Mouse (Mus musculus) heart, postnatal 4 days (tissue): ENCODE measurements around the gene C1qtnf1. TPM values are rescaled to one million over a fixed set of nuclear protein-coding genes. Genes with fewer than 3 reads are reported as not detected.

Source experiments
- DNase-seq: peaks from one replicate; pipeline ENCODE4 v3.0.0; 2021
- total RNA-seq, 2 experiments: library from RNA; stranded (reverse); gene quantifications; 2 replicates each; pipeline ENCODE4 v1.2.3; 2021

C1qtnf1 gene
- total RNA-seq, 2 experiments from 2014 or later = 21.2 to 25.1 TPM

DNA sequence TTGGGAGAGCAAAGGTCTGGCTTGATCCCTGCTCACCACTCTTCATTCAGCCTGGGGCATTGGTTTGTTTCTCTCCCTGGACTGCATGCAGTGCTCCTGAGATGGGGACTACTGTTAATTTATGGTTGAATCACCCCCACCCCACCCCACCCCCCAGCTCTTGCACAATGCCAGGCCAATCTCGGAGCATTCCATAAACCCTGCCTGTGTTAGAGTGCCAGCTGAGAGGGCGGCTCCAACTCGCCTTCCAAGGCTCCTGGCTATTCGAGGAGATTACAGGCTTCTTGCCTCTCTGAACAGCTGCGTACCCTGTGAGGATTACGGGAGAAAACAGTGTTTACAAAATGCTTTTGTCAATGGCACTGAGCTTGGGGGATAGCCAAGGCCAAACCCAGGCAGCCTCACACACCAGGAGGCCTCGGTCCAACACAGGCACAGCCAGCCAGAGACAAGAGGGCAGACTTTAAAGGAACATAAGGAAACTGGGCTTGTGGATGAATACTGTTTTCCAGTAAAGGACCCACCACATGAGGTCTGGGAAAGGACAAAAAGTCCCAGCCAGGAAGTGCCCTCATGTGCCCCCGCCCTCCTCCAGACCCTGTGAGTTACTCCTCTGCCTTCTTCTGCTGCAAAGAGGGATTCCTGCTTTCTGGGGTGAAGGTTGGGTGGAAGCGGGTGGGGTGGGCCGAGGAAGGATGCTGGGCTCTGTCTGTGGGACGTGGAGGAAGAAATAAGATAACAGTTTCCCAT, 10.8 kb downstream of the C1qtnf1 start:
- no peak for DNase-seq

DNA sequence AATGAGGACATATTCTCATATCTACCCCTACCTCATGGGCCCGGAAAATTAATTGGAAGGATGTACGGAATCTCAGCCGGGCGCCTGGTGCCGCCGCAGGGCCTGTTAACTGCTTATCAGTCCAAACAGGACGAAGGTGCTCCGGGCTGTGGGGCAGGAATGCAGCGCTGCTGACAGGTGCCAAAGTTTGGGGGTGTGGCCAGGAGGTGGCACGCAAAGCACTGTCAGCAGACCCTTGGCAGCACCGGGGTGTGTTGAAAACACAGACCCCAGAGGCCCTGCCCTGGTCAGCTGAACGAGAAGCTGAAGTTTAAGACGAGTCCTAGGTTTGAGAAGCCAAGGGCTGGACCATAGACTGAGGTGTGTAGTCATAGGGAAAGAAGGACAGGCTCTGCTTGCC, 14.7 kb downstream of the C1qtnf1 start:
- DNase-seq = no peak

DNA sequence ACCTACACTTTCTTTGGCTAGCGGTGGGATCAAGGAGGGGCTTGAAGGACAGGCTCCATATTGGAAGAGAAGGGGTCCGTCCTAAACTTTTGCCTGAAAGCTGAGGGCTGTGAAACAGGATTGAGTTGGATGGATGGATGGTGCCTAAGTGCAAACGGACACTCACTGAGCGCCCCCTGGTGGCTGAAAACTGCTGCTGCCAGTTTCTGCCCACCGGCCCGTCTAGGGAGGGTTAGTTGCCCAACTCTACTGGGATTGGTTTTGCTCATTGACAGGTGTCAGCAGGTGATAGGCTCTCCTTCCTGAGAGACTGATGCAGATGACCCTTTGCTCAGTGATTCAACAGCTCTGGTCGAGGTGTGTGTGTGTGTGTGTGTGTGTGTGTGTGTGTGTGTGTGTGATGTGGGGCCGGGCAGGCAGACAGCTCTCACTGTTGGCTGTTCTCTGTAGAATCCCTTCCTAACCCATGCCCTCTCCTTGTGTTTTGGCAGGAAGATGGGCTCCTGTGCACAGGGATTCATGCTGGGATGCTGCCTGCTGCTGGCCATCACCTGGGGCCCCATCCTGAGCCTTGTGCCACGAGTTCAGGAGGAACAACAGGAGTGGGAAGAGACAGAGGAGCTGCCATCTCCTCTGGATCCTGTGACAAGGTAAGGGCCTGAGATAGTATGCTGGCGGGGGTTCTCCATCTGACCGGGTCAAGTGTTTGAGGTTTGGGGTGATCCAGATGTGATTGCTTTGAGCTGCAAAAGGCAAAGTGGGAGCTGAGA, 15.4 kb downstream of the C1qtnf1 start:
- DNase-seq = peak; percentile 89

DNA sequence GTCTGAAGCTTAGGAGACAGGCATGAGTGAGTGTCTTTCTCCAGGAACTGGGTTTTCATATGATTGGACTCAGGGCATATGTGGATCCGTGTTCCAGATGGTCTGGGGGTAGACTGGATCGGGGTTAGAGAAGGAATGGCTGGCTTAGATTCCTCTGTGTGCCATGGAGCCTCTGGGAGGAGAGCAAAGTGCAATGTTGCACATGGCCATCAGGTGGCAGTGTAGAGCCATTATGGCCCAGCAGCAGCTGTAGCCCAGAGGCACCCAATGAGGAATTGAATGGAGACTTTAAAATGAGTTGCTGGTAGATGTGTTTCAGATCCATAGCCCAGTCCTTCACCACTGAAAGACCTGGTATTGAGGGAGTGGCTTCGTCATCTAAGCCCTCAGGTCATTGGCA, 17.8 kb downstream of the C1qtnf1 start:
- peak; percentile 84 for DNase-seq

DNA sequence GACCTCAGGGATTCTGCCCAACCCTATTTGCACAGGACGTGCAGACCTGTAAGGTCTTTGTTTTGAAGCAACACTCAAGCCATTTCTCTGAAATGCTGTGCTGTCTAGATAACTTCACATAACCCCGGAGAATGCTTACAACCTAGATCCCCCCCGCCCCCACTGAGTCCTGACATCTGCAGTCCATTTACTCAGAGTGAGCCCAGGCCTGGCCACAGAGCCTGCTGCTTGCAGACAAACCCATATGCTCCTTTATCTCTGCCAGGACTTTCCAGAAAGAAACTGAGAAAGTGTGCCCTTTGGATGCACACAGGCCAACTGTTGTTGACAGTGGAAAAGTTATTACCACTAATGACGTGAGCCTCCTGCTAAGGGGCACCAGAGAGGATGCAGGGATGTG, 19.3 kb downstream of the C1qtnf1 start:
- no peak for DNase-seq

DNA sequence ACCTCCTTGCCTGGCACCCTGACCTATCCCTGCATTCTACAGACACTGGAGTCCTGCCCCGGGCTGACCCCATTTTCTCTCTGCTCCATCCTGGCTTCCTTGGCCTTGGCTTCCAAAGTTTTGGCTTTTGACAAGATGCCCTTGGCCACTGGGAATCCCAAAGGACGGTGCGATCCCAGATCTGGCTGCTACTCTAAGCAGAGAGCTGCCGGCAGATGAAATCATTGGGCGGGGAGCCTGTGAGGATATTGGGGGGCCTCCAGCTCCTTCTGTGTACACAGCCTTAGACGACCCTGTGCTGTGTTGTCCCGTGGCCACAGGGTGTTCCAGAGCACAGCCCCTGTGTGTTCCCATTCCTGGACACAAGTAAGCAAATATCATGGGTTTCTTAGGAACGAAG, 20.4 kb downstream of the C1qtnf1 start:
- DNase-seq = peak; percentile 55

DNA sequence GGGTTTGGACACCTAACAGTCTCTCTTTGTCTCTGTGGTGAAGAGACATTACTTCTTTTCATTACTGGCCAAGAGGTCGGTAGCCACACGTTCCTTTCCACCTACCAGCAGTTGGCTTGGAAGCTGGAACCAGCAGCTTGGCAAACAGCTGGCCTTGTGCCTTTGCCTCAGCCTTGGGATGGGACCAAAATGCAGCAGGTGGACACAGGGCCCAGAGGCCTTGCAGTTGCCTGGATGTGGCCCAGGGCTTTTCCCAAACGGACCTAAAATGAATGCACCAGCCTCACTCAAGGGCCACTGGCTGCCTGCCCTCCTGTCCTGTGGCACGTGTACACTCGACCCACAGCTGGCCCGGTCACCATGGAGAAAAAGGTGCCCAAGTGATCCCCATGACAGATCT, 23.2 kb downstream of the C1qtnf1 start:
- no peak for DNase-seq

DNA sequence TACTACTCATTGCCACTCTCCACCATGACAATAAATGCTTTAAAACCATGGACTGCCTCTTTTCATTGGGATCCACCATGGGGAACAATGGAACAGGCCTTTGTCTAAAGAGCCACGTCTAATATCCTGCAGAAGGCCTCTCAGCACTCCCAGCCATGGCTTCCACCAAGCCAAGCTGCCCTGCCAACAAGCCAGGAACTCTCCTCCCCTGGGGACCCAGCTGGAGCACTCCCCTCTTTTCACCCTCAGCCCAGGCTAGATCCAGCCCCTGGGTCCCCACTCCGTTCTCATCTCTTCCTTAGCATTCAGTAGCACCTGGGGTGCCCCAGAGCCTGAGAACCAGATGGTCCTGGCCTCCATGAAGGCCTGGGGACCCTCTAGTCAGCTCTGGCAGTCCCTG, 25.0 kb downstream of the C1qtnf1 start:
- DNase-seq = no peak

DNA sequence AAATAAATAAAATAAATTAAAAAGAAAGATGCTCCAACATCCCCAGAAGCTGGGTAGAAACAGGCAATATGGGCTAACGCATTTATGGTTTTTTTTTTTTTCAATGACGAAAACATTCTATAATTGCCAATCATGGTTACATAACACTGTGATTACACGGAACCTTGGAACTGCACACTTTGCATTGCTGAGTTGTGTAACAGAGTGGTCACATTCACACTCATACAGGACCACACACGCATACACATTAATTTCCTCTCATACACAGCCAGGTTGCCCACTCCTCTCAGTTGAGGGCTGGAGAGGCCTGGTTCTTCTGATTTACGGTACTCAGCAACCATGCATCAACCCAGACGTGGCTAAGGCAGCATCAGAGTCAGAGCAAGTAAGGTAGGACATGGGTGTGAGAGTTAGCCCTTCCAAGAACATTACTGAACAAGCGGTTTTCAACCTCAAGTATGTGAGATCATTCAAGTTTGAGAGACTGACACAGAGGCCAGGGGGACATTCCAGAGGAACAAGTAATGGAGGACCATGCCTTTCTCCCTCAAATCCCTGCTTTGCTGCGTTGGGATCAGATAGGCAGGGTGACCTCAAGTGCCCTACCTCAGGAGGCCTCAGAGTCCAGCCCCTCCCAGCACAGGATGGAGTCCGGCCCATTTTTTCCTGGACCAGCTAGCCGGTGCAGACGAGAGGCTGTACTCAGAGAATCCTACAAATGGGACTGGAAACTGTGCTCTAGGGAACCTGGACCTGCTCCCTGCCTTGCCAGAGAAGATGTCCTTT, 26.1 kb downstream of the C1qtnf1 start:
- DNase-seq = no peak

DNA sequence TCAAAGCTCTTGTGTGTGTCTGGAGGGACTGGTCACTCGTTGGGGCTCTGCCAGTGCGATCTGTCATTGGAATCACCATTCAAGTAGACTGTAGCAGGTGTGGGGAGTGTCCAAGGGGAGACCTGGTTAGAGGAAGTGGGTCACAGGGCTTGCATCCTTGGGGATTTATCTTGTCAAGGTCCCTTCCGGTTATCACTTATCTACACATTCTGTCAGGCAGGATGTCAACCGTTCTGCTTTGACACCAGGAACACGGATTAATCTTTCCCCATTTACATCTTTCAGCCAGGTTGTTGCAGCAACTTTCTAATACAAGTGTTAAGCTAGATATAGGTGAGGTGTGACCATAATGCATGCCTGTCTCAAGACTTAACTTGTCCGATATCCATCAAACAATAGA, 27.8 kb downstream of the C1qtnf1 start:
- DNase-seq = no peak

DNA sequence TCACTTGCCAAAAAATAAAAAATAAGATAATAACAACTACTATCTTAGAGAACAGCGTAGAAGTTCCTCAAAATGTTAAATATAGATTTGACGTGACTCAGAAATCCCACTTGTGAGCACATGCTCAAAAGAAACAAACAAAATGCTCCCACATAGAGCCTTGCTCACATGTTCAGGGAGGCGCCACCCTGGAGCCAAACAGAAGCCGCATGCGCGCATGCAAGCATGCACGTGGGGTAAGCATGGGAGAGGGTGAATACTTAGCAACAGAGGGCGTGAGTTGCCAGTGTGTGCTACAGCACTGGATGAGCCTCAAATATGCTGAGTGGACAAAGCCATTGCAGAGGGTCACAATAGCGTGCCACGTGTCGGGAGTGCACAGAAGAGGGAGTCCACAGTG, 28.9 kb downstream of the C1qtnf1 start:
- peak; percentile 37 for DNase-seq

DNA sequence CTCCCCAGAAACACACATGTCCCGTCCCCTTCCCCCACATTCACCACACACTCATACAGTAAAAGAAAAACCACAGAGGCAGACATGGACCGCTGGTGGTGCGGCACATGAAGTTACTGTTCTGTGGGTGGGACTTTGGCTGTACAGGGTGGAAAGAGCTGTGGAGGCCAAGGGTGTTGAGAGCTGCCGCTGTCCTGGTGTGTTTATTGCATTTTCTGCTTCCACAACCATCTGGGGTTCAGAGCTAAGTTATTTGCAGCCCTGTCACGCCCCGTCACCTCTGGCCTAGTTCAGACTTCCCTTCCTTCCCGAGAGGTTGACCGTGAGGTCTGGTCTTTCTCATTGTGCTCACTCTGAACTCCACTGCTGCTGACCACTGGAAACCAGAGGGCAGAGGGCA, 31.0 kb downstream of the C1qtnf1 start:
- peak; percentile 64 for DNase-seq

DNA sequence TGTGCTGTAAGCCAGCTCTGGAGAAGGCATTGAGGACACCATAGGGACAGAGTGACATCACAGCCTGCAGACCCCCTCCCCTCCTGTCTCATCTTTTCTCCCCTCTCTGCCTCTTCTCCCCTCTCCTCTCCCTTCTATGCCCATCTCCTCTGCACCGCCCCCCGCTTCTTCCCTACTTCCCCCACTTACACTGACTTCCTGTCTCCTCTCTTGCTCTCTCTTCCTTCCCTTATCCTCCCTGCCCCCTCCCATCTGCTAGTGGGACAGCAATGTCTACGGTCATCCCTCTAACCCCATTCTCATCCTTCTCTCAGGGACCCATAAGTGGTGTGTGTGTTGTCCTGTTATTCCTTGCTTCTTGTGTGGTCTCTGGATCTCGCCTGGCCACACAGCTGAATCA, 31.5 kb downstream of the C1qtnf1 start:
- no peak for DNase-seq

DNA sequence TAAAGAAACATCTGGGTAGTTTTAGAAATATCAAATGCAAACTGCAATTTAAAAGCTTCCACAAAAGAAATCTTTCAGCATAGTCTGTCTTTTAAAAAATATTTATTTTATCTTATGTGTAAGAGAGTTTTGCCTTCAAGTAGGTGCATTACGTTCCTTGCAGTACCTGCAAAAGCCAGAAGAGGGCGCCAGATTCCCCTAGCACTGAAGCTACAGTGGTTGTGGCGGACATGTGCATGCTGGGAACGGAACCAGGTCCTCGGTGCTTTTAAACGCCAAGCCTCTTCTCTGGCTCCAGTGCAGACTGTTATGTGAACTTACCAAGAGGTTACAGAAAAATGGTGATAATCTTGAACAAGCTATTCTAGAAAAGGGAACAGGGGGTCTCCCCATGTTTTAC, 32.3 kb downstream of the C1qtnf1 start:
- peak; percentile 38 for DNase-seq

DNA sequence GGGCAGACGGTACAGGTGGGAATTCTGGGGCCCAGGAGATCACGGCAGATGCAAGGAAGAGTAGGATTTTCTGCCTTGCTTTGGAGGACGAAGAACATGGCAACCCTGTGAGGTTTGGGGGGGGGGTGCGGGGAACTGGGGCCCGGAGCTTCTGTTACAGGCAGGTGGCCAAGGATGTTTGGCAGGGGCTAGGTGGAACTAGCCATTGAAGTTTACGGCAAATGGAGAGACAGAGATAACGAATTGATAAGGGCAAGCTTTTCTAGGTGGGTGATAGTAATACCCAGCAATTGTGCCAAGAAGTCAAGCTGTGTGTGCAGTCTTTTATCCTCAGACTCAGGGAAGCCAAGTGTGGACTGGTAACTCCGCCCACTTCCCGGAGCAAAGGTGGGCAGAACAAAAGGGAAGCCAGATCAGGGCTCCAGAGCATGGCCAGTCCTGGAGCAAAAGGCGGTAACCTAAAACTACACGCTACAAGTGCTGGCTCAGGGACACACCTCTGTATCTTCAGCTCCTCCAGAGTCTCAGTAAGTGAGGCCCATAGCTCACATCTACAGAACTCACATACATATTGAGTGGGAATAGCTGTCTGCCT, 39.5 kb downstream of the C1qtnf1 start:
- DNase-seq = no peak

DNA sequence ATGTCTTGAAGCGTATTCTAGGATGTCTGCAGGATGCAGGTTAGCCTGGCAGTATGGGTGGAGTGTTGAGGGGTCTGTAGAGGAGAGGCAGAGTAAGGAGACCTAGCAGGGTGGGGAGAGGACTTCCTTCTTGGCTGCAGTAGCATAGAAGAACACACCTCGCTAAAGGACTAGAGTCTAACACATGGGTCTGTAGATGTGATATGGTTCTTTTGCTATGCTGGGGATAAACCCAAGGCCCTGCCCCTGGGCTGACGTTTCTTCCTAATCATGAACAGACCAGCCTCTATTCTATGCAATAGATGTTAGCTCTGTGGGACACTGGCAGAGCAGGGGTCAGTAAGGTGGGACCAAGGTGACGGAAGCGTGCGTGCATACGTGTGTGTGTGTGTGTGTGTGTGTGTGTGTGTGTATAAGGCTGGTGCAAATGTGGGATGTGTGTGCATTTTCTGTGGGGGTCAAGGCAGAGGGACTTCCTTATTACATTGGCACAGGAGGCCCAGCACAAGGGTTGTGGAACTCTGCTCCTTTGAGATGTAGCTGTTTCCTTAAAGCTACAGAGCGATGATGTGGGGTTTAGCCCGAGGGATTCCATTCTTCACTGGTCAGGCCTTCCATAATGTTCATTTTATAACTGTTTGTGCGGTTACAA, 41.6 kb downstream of the C1qtnf1 start:
- no peak for DNase-seq

DNA sequence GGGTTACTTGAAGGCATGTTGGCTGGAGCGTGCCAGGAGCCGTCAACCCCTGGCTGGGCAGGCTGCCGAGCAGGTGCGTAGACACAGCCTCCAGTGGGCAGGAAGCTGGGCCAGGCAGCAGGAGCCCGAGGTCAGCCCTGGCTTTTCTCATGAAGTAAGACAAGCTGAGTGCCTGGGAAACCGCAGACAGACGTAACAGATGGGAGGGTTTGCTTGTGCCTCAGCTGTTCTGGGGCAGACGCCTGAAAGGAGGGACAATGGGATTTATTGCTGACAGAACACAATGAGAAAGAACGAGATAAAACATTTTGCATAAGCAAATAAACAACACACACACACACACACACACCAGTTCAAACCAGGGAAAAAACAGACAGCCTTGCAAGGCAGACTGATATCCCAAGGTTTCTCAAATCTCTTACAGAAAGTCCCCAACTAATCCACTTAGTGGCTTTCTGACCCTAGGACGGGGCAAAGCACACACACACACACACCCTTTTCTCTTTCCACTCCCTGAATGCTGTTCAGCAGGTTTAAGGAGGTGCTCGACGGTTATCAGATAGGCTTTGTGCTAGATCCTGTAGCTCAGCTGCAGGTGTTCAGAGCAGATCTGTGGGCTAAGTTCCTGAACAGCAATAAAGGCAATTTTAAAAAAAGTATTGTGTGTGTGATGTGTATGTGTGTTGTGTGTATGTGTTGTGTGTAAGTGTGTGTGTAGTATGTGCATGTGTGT, 42.4 kb downstream of the C1qtnf1 start:
- no peak for DNase-seq

DNA sequence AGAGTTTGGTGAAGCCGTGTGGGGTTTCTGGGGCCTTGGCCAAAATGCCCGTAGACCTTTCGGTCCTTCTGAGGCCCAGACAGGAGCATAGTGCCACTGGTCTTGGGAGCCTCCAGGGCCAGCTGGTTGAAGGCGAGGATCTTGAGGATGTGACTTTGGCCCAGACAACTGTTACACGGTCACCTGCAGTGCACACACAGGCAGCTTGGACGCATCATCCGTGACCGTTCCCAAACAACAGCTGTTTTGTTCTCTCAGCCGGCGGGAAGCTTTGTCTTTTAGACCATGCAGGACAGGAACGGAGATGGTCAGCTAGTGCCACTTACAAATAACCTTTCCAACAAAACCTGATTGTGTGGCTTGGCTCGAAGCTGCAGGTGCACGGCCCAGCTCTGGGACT, 43.7 kb downstream of the C1qtnf1 start:
- no peak for DNase-seq

DNA sequence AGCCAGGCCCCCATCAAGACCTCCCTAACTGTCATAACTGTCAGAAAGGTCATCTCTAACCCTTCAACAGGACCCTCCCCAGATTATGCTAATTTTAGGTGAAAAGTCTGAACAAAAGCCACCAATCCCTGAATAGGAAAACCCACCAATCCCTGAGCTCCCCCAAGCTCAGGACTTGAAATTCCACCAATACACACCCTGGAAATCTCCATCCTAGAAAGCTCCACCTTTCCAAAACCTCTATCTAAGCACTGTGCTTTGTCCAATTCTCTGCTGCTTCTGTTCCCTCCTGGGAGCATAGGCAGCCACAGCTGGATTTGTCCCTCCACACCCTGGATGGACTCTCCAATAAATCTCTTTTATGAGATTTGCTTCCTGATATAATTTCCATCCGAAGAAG, 45.2 kb downstream of the C1qtnf1 start:
- no peak for DNase-seq

DNA sequence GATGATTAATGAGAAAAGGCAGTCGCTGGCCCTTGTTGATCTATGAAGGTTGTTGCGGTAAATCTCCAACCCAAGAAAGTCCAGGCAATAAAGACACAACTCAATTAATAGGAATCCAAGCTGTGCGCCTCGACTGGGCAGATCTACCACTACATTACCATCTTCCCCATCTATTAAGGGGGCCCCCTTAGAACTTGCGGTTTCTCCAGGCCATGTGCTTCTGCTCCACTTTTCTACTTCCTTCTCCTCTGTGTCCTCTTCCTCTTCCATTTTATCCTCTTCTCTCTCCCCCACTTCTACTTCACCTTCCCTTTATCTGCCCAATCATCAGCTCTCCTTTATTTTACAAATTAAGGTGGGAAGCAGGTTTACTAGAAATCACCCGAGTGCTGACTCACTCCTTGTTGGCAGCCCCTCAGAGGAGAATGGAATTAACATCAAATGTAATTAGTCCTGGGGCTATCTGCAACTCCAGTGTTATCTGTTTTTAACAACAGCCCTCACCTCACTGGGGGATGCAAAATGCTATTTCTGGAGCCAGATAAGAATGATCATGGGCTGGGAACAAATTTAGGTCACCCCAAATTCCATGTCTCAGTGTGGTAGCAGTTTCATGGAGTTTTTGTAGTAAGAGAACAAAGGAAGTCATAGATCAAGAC, 46.0 kb downstream of the C1qtnf1 start:
- DNase-seq = no peak

DNA sequence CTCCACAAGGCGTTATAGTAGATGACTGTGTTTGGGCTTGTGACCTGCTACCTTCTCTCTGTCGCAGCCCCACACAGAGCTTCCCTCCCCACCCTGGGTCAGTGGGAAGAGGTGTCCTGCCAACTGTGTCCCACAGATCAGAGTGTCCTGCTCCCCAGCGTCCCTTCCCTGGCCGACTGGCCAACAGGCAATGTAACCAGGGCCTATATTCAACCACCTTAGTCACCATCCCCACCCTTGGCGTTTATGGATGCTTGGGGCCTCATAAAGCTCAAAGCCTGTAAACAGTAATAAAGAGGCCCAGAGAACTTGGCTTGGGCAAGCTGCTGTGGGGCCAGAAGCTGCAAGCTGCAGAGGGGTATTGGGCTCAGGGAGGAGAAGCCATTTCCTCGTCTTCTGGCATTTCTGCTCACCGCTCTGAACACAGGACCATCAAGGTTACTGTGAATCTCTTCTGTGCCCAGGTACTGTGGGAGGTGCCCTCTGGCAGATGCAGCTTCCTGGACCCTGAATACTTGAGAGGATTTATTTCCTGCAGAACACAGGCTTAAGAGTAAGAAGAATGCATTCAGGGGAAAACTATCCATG, 47.6 kb downstream of the C1qtnf1 start:
- no peak for DNase-seq
